Mouse (Mus musculus) limb, embryonic 15.5 days (tissue): ENCODE results near the gene Trap1. TPM values are rescaled to one million over a fixed set of nuclear protein-coding genes. Genes with fewer than 3 reads are reported as not detected.
A peak's percentile ranks its signal among the peaks of the same experiment; 100 is the strongest.

ENCODE experiments used
- ATAC-seq: fragments of 200-750 bp; cut with Nextera tagmentation; 2 replicates; pipeline ENCODE4 v1.8.0; 2017; ENCODE audit warnings: low read depth, moderate TSS enrichment; ENCODE audit not compliant: insufficient number of reproducible peaks, low FRiP score, low TSS enrichment
- H3K27ac ChIP-seq: fragments of 300-500 bp; sonication (generic); 2 replicates; pipeline ENCODE4 v1.5.1; 2015; ENCODE audit warnings: moderate library complexity, mild to moderate bottlenecking, inconsistent platforms
- H3K27me3 ChIP-seq: fragments of 300-500 bp; sonication (generic); 2 replicates; pipeline ENCODE4 v1.6.1; 2015; ENCODE audit warnings: inconsistent platforms
- H3K36me3 ChIP-seq: fragments of 300-500 bp; sonication (generic); 2 replicates; pipeline ENCODE4 v1.6.1; 2015; ENCODE audit warnings: inconsistent platforms
- H3K4me1 ChIP-seq: fragments of 300-500 bp; sonication (generic); 2 replicates; pipeline ENCODE4 v1.6.1; 2015; ENCODE audit warnings: inconsistent platforms
- H3K4me2 ChIP-seq: fragments of 300-500 bp; sonication (generic); 2 replicates; pipeline ENCODE4 v1.6.1; 2015; ENCODE audit warnings: mild to moderate bottlenecking, inconsistent platforms
- H3K4me3 ChIP-seq: fragments of 300-500 bp; sonication (generic); 2 replicates; pipeline ENCODE4 v1.5.1; 2015; ENCODE audit warnings: mild to moderate bottlenecking, inconsistent platforms
- H3K9ac ChIP-seq: fragments of 300-500 bp; sonication (generic); 2 replicates; pipeline ENCODE4 v1.6.1; 2015; ENCODE audit warnings: inconsistent platforms
- H3K9me3 ChIP-seq: fragments of 300-500 bp; sonication (generic); 2 replicates; pipeline ENCODE4 v1.6.1; 2016; ENCODE audit warnings: inconsistent platforms
- WGBS: fragments of 180-500 bp; shearing (Covaris S2); methylation state at CpG from one replicate; pipeline ENCODE4 v1.1.7; 2015; 5-methylcytosine and 5-hydroxymethylcytosine counted together
- polyA plus RNA-seq: library from polyadenylated mRNA; unstranded; fragments of >200 nt; fragmentation: Nextera tagmentation; extraction: Ambion mirVana; gene quantifications from 2 replicates; pipeline ENCODE4 v1.2.1, GENCODE M21; 2015

Trap1 gene
- polyA plus RNA-seq, 1 experiment from 2014 or later = 75.7 TPM

GRCm38 (mm10) chr16:4074836-4075235 lies 2.8 kb downstream of the Trap1 start:
- Histone ChIP-seq H3K9ac (no peak overlapping the region), H3K9me3 (no peaks in the 10 kb centered on the region), H3K4me1 (peaks cover 18% of the 10 kb centered on the region), H3K4me3 (no peak overlapping the region), H3K27me3 (no peaks in the 10 kb centered on the region), H3K36me3 (no peaks in the 10 kb centered on the region), H3K4me2 (no peak overlapping the region), H3K27ac (no peak overlapping the region)
- 72% methylated on average over 3 of the region's 3 CpGs for WGBS
- no peak for ATAC-seq

- Histone ChIP-seq H3K4me2 (no peak overlapping the region), H3K4me1 (peaks cover 18% of the 10 kb centered on the region), H3K27me3 (no peaks in the 10 kb centered on the region), H3K9me3 (no peaks in the 10 kb centered on the region), H3K36me3 (no peaks in the 10 kb centered on the region), H3K27ac (no peak overlapping the region), H3K9ac (no peak overlapping the region), H3K4me3 (no peak overlapping the region)
- WGBS = 66% methylated on average over 6 of the region's 6 CpGs
- ATAC-seq = no peak
Observed at GRCm38 (mm10) chr16:4074297-4074696, 3.3 kb downstream of the Trap1 start.

- H3K36me3 ChIP-seq = peaks cover 50% of the 10 kb centered on the region
- no peak overlapping the region for H3K4me3 ChIP-seq
- no peaks in the 10 kb centered on the region for H3K9me3 ChIP-seq
- H3K27me3 ChIP-seq = no peaks in the 10 kb centered on the region
- WGBS = 62% methylated on average over 8 of the region's 8 CpGs
- H3K27ac ChIP-seq = no peak overlapping the region
- 0 out of 2 replicates have a peak, but pooled peaks have one; percentile 52 for ATAC-seq
- H3K4me2 ChIP-seq = no peak overlapping the region
- no peak overlapping the region for H3K9ac ChIP-seq
- no peaks in the 10 kb centered on the region for H3K4me1 ChIP-seq
Observed at GRCm38 (mm10) chr16:4068588-4068987, 9.0 kb downstream of the Trap1 start.

GRCm38 (mm10) chr16:4064945-4065344 lies 12.7 kb downstream of the Trap1 start:
- no peak overlapping the region for H3K4me3 ChIP-seq
- H3K9ac ChIP-seq = no peak overlapping the region
- no peak overlapping the region for H3K4me2 ChIP-seq
- no peak for ATAC-seq
- H3K9me3 ChIP-seq = no peaks in the 10 kb centered on the region
- no peaks in the 10 kb centered on the region for H3K27me3 ChIP-seq
- H3K36me3 ChIP-seq = peaks cover 82% of the 10 kb centered on the region
- 95% methylated on average over 4 of the region's 4 CpGs for WGBS
- no peak overlapping the region for H3K27ac ChIP-seq
- H3K4me1 ChIP-seq = no peaks in the 10 kb centered on the region

- Histone ChIP-seq H3K27ac (no peak overlapping the region), H3K4me1 (no peaks in the 10 kb centered on the region), H3K4me3 (no peak overlapping the region), H3K27me3 (no peaks in the 10 kb centered on the region), H3K9me3 (no peaks in the 10 kb centered on the region), H3K36me3 (peaks cover 94% of the 10 kb centered on the region), H3K9ac (no peak overlapping the region), H3K4me2 (no peak overlapping the region)
- 88% methylated on average over 3 of the region's 3 CpGs for WGBS
- ATAC-seq = no peak
Observed at GRCm38 (mm10) chr16:4053811-4054210, 23.8 kb downstream of the Trap1 start.

GRCm38 (mm10) chr16:4052601-4053000 lies 25.0 kb downstream of the Trap1 start:
- Histone ChIP-seq H3K27ac (no peak overlapping the region), H3K9me3 (no peaks in the 10 kb centered on the region), H3K36me3 (peaks cover 94% of the 10 kb centered on the region), H3K4me2 (no peak overlapping the region), H3K9ac (no peak overlapping the region), H3K4me1 (no peaks in the 10 kb centered on the region), H3K27me3 (no peaks in the 10 kb centered on the region), H3K4me3 (no peak overlapping the region)
- WGBS = 94% methylated on average over 4 of the region's 4 CpGs
- ATAC-seq = no peak

- Histone ChIP-seq H3K4me2 (no peak overlapping the region), H3K27me3 (no peaks in the 10 kb centered on the region), H3K9me3 (no peaks in the 10 kb centered on the region), H3K36me3 (peaks cover 88% of the 10 kb centered on the region), H3K4me1 (no peaks in the 10 kb centered on the region), H3K4me3 (no peak overlapping the region), H3K9ac (no peak overlapping the region), H3K27ac (no peak overlapping the region)
- 78% methylated on average over 4 of the region's 4 CpGs for WGBS
- ATAC-seq = no peak
Observed at GRCm38 (mm10) chr16:4045524-4045923, 32.1 kb downstream of the Trap1 start.

GRCm38 (mm10) chr16:4044093-4044492 lies 33.5 kb downstream of the Trap1 start:
- H3K9me3 ChIP-seq = no peaks in the 10 kb centered on the region
- H3K4me1 ChIP-seq = no peaks in the 10 kb centered on the region
- WGBS = 93% methylated on average over 2 of the region's 2 CpGs
- no peak overlapping the region for H3K9ac ChIP-seq
- no peak overlapping the region for H3K4me2 ChIP-seq
- H3K27me3 ChIP-seq = no peaks in the 10 kb centered on the region
- peaks cover 88% of the 10 kb centered on the region for H3K36me3 ChIP-seq
- no peak overlapping the region for H3K4me3 ChIP-seq
- 0 out of 2 replicates have a peak, but pooled peaks have one; percentile 11 for ATAC-seq
- H3K27ac ChIP-seq = no peak overlapping the region

GRCm38 (mm10) chr16:4041646-4042045 lies 36.0 kb downstream of the Trap1 start:
- 97% methylated on average over 4 of the region's 4 CpGs for WGBS
- Histone ChIP-seq H3K4me3 (no peak overlapping the region), H3K9me3 (no peaks in the 10 kb centered on the region), H3K27ac (no peak overlapping the region), H3K4me2 (no peak overlapping the region), H3K9ac (no peak overlapping the region), H3K4me1 (no peaks in the 10 kb centered on the region), H3K27me3 (no peaks in the 10 kb centered on the region), H3K36me3 (peaks cover 85% of the 10 kb centered on the region)
- no peak for ATAC-seq

- ATAC-seq = no peak
- Histone ChIP-seq H3K4me2 (no peak overlapping the region), H3K27ac (no peak overlapping the region), H3K9ac (no peak overlapping the region), H3K36me3 (peaks cover 75% of the 10 kb centered on the region), H3K4me3 (no peak overlapping the region), H3K4me1 (no peaks in the 10 kb centered on the region), H3K9me3 (no peaks in the 10 kb centered on the region), H3K27me3 (no peaks in the 10 kb centered on the region)
- 86% methylated on average over 5 of the region's 5 CpGs for WGBS
Observed at GRCm38 (mm10) chr16:4040206-4040605, 37.4 kb downstream of the Trap1 start.

- H3K9ac ChIP-seq = no peak overlapping the region
- H3K36me3 ChIP-seq = peaks cover 53% of the 10 kb centered on the region
- no peaks in the 10 kb centered on the region for H3K9me3 ChIP-seq
- ATAC-seq = no peak
- WGBS = 92% methylated on average over 7 of the region's 7 CpGs
- no peaks in the 10 kb centered on the region for H3K4me1 ChIP-seq
- no peak overlapping the region for H3K4me3 ChIP-seq
- no peaks in the 10 kb centered on the region for H3K27me3 ChIP-seq
- H3K4me2 ChIP-seq = no peak overlapping the region
- no peak overlapping the region for H3K27ac ChIP-seq
Observed at GRCm38 (mm10) chr16:4037690-4038089, 39.9 kb downstream of the Trap1 start.

- peaks cover 48% of the 10 kb centered on the region for H3K36me3 ChIP-seq
- 88% methylated on average over 5 of the region's 5 CpGs for WGBS
- H3K9me3 ChIP-seq = no peaks in the 10 kb centered on the region
- no peak within 1 kb of the TSS for H3K4me3 ChIP-seq
- no peak for ATAC-seq
- no peak within 1 kb of the TSS for H3K9ac ChIP-seq
- H3K27ac ChIP-seq = no peak within 1 kb of the TSS
- no peak within 1 kb of the TSS for H3K4me2 ChIP-seq
- H3K4me1 ChIP-seq = no peaks in the 10 kb centered on the region
- H3K27me3 ChIP-seq = no peaks in the 10 kb centered on the region
Observed at GRCm38 (mm10) chr16:4036807-4037206, 40.8 kb downstream of the Trap1 start, which contains the start of gene Dnase1. TSS of gene Dnase1 (plus strand) at chr16:4036942.

- H3K4me3 ChIP-seq = no peak overlapping the region
- no peak for ATAC-seq
- no peaks in the 10 kb centered on the region for H3K9me3 ChIP-seq
- WGBS = 81% methylated on average over 2 of the region's 2 CpGs
- no peaks in the 10 kb centered on the region for H3K27me3 ChIP-seq
- no peak overlapping the region for H3K9ac ChIP-seq
- H3K4me1 ChIP-seq = no peaks in the 10 kb centered on the region
- H3K36me3 ChIP-seq = peaks cover 40% of the 10 kb centered on the region
- H3K4me2 ChIP-seq = no peak overlapping the region
- no peak overlapping the region for H3K27ac ChIP-seq
Observed at GRCm38 (mm10) chr16:4035575-4035974, 42.1 kb downstream of the Trap1 start.
